Mouse (Mus musculus) olfactory bulb, adult 2 months (tissue): Measurements from ENCODE around the gene Fthl17a. TPM values are rescaled to one million over a fixed set of nuclear protein-coding genes. Genes with fewer than 3 reads are reported as not detected.

Source experiments
- H3K27ac ChIP-seq: fragments of 200-500 bp; 2 replicates; pipeline ENCODE4 v1.5.1; 2012; ENCODE audit warnings: low read depth, low read length; ENCODE audit not compliant: insufficient read depth
- H3K4me1 ChIP-seq: fragments of 200-500 bp; 2 replicates; pipeline ENCODE4 v1.6.1; 2012; ENCODE audit warnings: low read length; ENCODE audit not compliant: control insufficient read depth, insufficient read depth
- H3K4me3 ChIP-seq: fragments of 200-500 bp; 2 replicates; pipeline ENCODE4 v1.5.1; 2012; ENCODE audit warnings: mild to moderate bottlenecking, low read depth, low read length, moderate library complexity; ENCODE audit not compliant: insufficient read depth
- CTCF ChIP-seq: fragments of 200-500 bp; IDR thresholded peaks from 2 replicates; pipeline ENCODE4 v1.5.1; 2012; ENCODE audit warnings: low read depth, mild to moderate bottlenecking, low read length, moderate library complexity; ENCODE audit not compliant: insufficient read depth
- POLR2A ChIP-seq: fragments of 200-500 bp; IDR thresholded peaks from 2 replicates; pipeline ENCODE4 v1.6.1; 2012; ENCODE audit warnings: mild to moderate bottlenecking, low read depth, low read length, moderate library complexity; ENCODE audit not compliant: insufficient read depth
- WGBS: fragments of 180-500 bp; shearing (Covaris S2); methylation state at CpG from one replicate; pipeline ENCODE4 v1.1.7; 2018; 5-methylcytosine and 5-hydroxymethylcytosine counted together
- polyA plus RNA-seq: library from polyadenylated mRNA; stranded (reverse); fragments of >200 nt; gene quantifications from 2 replicates; pipeline ENCODE4 v1.2.4, GENCODE M21; 2012; ENCODE audit warnings: low replicate concordance; ENCODE audit not compliant: missing spikeins, insufficient read depth, insufficient read length

Fthl17a gene
- polyA plus RNA-seq = not detected in 2 replicates

DNA sequence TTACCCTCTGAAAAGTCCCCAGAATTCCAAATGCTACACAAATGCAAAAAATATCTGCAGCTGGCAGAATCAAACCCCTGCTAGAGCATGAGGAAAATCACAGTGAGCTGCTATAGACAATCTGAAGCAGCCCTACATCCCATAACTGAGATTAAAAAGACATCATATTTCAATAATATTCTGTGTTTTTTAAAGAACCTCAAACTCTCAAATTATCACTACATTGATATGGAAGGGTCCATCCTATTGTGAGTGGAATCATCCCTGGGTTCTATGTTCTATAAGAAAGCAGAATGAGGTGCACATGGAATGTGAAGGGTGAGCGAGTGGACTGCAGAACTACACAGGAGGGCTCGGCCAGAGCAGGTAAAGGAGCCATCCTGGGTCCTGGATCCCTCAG, at the start of gene Fthl17a:
Gene Fthl17a, plus strand, starts transcription at position 301 of the 400 bp plus-strand sequence.
- TF ChIP-seq CTCF (no peak), POLR2A (no peak)
- Histone ChIP-seq H3K4me3 (no peak within 1 kb of the TSS), H3K4me1 (no peaks in the 10 kb centered on the region), H3K27ac (no peak within 1 kb of the TSS)
- 89% methylated on average over 2 of the region's 2 CpGs for WGBS

- no peak overlapping the region for H3K27ac ChIP-seq
- H3K4me1 ChIP-seq = no peaks in the 10 kb centered on the region
- no peak overlapping the region for H3K4me3 ChIP-seq
- TF ChIP-seq CTCF (no peak), POLR2A (no peak)
- WGBS = 87% methylated on average over 2 of the region's 2 CpGs
Measured at GRCm38 (mm10) chrX:85207001-85207400, 42.5 kb upstream of the Fthl17a start.

DNA sequence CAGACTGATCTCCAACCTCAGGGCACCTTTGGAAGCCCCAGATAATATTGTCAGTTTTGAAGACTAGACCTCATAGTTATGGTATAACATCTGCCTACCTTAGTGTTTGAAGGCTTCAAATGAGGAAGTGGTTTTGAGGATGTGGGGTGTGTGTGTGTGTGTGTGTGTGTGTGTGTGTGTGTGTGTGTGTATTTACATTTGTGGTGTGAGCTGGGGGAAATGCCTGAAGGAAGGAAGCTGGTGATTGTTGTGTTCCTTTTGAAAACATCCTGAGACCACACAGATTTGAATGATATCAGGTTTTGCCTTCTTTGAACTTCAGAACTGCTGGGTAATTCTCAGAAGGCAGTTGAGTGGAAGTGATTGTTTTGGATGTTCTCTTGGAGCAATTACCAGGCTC, 22.6 kb upstream of the Fthl17a start:
- H3K4me1 ChIP-seq = no peaks in the 10 kb centered on the region
- no peak overlapping the region for H3K27ac ChIP-seq
- no peak for TF ChIP-seq POLR2A
- no peak for TF ChIP-seq CTCF
- no peak overlapping the region for H3K4me3 ChIP-seq

DNA sequence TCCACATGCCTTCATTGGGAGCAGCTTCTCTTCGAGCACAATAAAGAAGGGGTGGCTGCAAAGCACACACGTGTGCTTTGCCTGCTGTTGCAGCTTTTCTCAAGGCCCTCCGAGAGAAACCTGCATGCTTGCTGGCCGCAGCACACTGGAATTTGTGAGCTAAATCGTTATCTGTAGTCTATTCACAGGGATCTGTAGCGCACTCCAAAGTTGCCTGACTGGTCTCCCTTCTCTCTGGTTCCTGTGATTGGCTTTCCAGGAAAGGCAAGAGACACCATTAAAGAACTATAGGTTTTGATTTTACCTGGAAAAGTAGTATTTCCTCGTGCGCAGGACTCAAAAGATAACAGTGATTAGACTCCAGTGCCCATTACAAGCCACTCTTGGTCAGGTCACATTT, 22.3 kb downstream of the Fthl17a start:
- no peak overlapping the region for H3K27ac ChIP-seq
- no peak for TF ChIP-seq POLR2A
- TF ChIP-seq CTCF = no peak
- H3K4me3 ChIP-seq = no peak overlapping the region
- WGBS = 42% methylated on average over 8 of the region's 8 CpGs
- 0 out of 2 replicates have a peak, but pooled peaks cover 4% of the 10 kb centered on the region for H3K4me1 ChIP-seq

DNA sequence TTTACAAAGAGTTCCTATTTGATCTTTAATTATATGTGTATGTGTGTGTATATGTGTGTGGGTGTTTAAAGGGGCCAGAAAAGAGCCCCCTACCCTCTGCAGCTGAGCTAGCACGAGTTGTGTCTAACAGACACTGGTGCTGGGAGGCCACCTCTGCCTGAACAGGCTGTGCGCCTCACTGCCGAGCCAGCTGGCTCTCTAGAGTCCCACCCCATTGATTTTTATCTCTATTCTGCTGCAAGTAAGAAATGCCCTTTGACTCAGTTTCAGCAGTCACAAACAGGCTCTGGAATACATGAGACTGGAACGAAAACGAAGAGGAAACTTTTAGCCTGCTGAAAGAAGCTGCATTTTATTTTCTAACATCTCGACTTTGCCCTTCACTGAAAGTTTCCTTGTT, 22.8 kb downstream of the Fthl17a start:
- TF ChIP-seq CTCF (no peak), POLR2A (no peak)
- no peak overlapping the region for H3K4me3 ChIP-seq
- H3K4me1 ChIP-seq = 0 out of 2 replicates have a peak, but pooled peaks cover 4% of the 10 kb centered on the region
- H3K27ac ChIP-seq = no peak overlapping the region
- WGBS = 32% methylated on average over 6 of the region's 6 CpGs

- no peak for TF ChIP-seq POLR2A
- no peak for TF ChIP-seq CTCF
- WGBS = 93% methylated on average over 1 of the region's 1 CpGs
- no peak overlapping the region for H3K4me3 ChIP-seq
- peaks cover 5% of the 10 kb centered on the region; the same call in 1 of the 2 replicates for H3K4me1 ChIP-seq
- no peak overlapping the region for H3K27ac ChIP-seq
Measured at GRCm38 (mm10) chrX:85289846-85290245, 40.4 kb downstream of the Fthl17a start.

DNA sequence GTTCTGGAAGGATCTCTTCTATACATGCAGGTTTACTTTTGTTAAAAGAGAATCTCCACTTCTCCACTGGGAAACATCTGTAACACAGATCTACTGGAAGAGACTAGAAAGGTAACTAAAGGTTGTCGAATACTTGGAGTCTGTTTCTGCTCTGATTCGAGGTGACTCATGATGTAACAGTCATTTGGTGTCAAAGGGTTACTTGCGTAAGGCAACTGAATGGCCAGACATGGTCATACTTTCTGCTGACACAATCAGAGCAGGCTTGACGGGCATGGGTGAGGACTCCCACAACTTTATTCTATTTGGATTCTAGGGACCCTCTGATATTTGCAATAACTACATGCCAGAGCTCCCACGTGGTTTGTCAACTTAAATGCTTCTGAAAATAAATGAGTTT, 43.3 kb downstream of the Fthl17a start:
- H3K27ac ChIP-seq = no peak overlapping the region
- TF ChIP-seq CTCF (no peak), POLR2A (no peak)
- no peak overlapping the region for H3K4me3 ChIP-seq
- 89% methylated on average over 5 of the region's 5 CpGs for whole genome bisulfite sequencing
- peaks cover 5% of the 10 kb centered on the region; the same call in 1 of the 2 replicates for H3K4me1 ChIP-seq

- Histone ChIP-seq H3K27ac (no peak overlapping the region), H3K4me3 (no peak overlapping the region), H3K4me1 (peaks cover 5% of the 10 kb centered on the region; the same call in 1 of the 2 replicates)
- 55% methylated on average over 3 of the region's 3 CpGs for WGBS
- TF ChIP-seq POLR2A = no peak
- TF ChIP-seq CTCF = no peak
Measured at GRCm38 (mm10) chrX:85294001-85294400, 44.5 kb downstream of the Fthl17a start.

DNA sequence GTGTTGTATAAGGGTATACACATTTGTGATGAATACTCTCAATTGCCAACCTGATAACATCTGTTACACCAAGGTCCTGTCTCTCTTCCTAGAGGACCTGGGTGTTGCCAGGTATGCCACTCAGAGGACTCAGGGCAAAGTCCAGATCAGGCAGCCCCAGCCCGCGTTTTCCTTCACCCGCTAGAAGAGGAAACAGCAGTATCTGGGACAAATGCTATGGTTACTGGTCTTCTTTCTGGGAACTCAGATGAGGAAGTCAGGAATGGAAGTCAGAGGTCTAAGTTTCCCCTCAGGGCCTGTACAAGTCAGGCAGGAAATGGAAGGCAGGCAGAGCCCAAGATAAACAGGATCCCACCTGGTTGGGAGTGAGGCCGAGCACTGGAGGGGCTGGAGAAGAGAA, 55.2 kb downstream of the Fthl17a start:
- Histone ChIP-seq H3K4me1 (no peaks in the 10 kb centered on the region), H3K4me3 (no peak overlapping the region), H3K27ac (no peak overlapping the region)
- TF ChIP-seq CTCF (no peak), POLR2A (no peak)
- WGBS = 86% methylated on average over 4 of the region's 4 CpGs

DNA sequence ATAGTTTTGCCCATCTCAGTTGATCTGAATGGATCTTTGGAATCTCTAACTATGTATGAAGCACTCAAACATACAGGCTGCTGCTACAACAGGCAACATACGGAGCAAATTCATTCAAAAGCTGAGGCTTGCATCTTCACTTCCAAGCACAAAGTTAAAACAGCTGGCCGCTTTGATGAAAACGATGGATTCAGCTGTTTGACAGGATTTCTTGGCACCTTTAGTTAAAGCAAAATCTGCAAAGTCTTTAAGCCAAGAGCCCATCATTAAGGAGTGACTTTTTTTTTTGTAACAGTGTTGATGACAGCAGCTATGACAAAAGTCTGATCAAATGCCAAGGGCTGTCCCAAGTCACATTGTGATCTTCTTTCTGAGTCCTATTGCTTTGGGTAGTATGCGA, 69.1 kb downstream of the Fthl17a start:
- TF ChIP-seq POLR2A (no peak), CTCF (no peak)
- WGBS = 72% methylated on average over 4 of the region's 4 CpGs
- H3K4me3 ChIP-seq = no peak overlapping the region

More for the DNA sequence above, 69.1 kb downstream of the Fthl17a start:
- H3K4me1 ChIP-seq = no peaks in the 10 kb centered on the region
- H3K27ac ChIP-seq = no peak overlapping the region
